Mouse (Mus musculus) gastrocnemius, adult 2 months (tissue): ENCODE data around the gene Rnf121. TPM values are rescaled to one million over a fixed set of nuclear protein-coding genes. Genes with fewer than 3 reads are reported as not detected.

Source experiments
- DNase-seq: peaks from one replicate; pipeline ENCODE4 v3.0.0; 2022
- H3K27ac ChIP-seq: fragments of 200-600 bp; 2 replicates; pipeline ENCODE4 v1.8.1; 2022; ENCODE audit warnings: mild to moderate bottlenecking
- H3K4me3 ChIP-seq: fragments of 200-600 bp; 2 replicates; pipeline ENCODE4 v1.8.1; 2022; ENCODE audit warnings: mild to moderate bottlenecking, moderate library complexity
- CTCF ChIP-seq: fragments of 200-600 bp; IDR thresholded peaks from 2 replicates; pipeline ENCODE4 v1.8.1; 2022; ENCODE audit warnings: antibody characterized with exemption, mild to moderate bottlenecking, moderate library complexity
- intact Hi-C: fragments of 180-260 bp; cut with DNase I; formaldehyde crosslinking; loops from one replicate; pipeline ENCODE4 v1.15.1; 2025
- total RNA-seq, 2 experiments: library from RNA; stranded (reverse); gene quantifications; 2 replicates each; pipeline ENCODE4 v1.2.3; 2021

Rnf121 gene
- total RNA-seq, 2 experiments from 2014 or later = 23.3 to 25.7 TPM

GRCm38 (mm10) chr7:102099760-102100661 lies 34.7 kb upstream of the Rnf121 start:
- peak overlapping the region; percentile 97 for H3K27ac ChIP-seq
- H3K4me3 ChIP-seq = peak overlapping the region; percentile 71
- intact Hi-C loops = no loop called here
- DNase-seq = peak; percentile 66
- no peak for TF ChIP-seq CTCF

- TF ChIP-seq CTCF = no peak
- no peak for DNase-seq
- intact Hi-C loops = no loop called here
- Histone ChIP-seq H3K4me3 (no peak overlapping the region), H3K27ac (no peak overlapping the region)
Measured at GRCm38 (mm10) chr7:102087336-102087735, 22.1 kb upstream of the Rnf121 start.

- H3K27ac ChIP-seq = no peak overlapping the region
- no peak for DNase-seq
- TF ChIP-seq CTCF = no peak
- H3K4me3 ChIP-seq = no peak overlapping the region
- intact Hi-C loops = no loop called here
Measured at GRCm38 (mm10) chr7:102084041-102084696, 18.9 kb upstream of the Rnf121 start.

GRCm38 (mm10) chr7:102082816-102083215 lies 17.5 kb upstream of the Rnf121 start, which contains the start of gene Trpc2:
TSS of gene Trpc2 (plus strand) at chr7:102083116.
- intact Hi-C loops = no loop called here
- no peak for DNase-seq
- H3K4me3 ChIP-seq = no peak within 1 kb of the TSS; the same call in 1 of the 2 replicates
- peak within 1 kb of the TSS; percentile 81 for H3K27ac ChIP-seq
- no peak for TF ChIP-seq CTCF

GRCm38 (mm10) chr7:102081784-102082183 lies 16.5 kb upstream of the Rnf121 start:
- DNase-seq = peak; percentile 84
- peak overlapping the region; percentile 81 for H3K27ac ChIP-seq
- TF ChIP-seq CTCF = no peak
- intact Hi-C loops = no loop called here
- no peak overlapping the region; the same call in 1 of the 2 replicates for H3K4me3 ChIP-seq

GRCm38 (mm10) chr7:102080311-102080710 lies 15.0 kb upstream of the Rnf121 start:
- intact Hi-C loops = no loop called here
- DNase-seq = no peak
- TF ChIP-seq CTCF = no peak
- no peak overlapping the region for H3K27ac ChIP-seq
- H3K4me3 ChIP-seq = no peak overlapping the region

- DNase-seq = no peak
- Histone ChIP-seq H3K27ac (no peak overlapping the region), H3K4me3 (no peak overlapping the region)
- intact Hi-C loops = no loop called here
- peak; percentile 74 for TF ChIP-seq CTCF
Measured at GRCm38 (mm10) chr7:102078517-102078916, 13.2 kb upstream of the Rnf121 start.

- intact Hi-C loops = loop anchor here (1.0 to 2.0 kb wide), 2 partner anchors 79 to 158 kb away; no protein-coding TSS in a partner anchor
- DNase-seq = no peak
- peak; percentile 72 for TF ChIP-seq CTCF
- H3K27ac ChIP-seq = no peak overlapping the region
- no peak overlapping the region for H3K4me3 ChIP-seq
Measured at GRCm38 (mm10) chr7:102076714-102077296, 11.5 kb upstream of the Rnf121 start.

- peak overlapping the region; percentile 77 for H3K4me3 ChIP-seq
- TF ChIP-seq CTCF = no peak
- DNase-seq = no peak
- peak overlapping the region; percentile 92 for H3K27ac ChIP-seq
- intact Hi-C loops = loop anchor here (10.0 kb wide), 1 partner anchor 402 kb away; the partner anchor contains the start of gene Clpb
Measured at GRCm38 (mm10) chr7:102066363-102066762, 1.1 kb upstream of the Rnf121 start.

GRCm38 (mm10) chr7:102064655-102065045 lies 619 bp downstream of the Rnf121 start:
- intact Hi-C loops = loop anchor here (5.0 to 10.0 kb wide), 2 partner anchors 132 to 400 kb away; partner anchors contain the start of genes Clpb, Lrrc51 and Numa1
- DNase-seq = no peak
- no peak for TF ChIP-seq CTCF
- Histone ChIP-seq H3K27ac (peak overlapping the region; percentile 92), H3K4me3 (peak overlapping the region; percentile 77)

- no peak overlapping the region for H3K27ac ChIP-seq
- no peak for DNase-seq
- TF ChIP-seq CTCF = no peak
- intact Hi-C loops = loop anchor here (5.0 to 10.0 kb wide), 2 partner anchors 132 to 399 kb away; partner anchors contain the start of genes Clpb, Lrrc51 and Numa1
- H3K4me3 ChIP-seq = peak overlapping the region; percentile 77
Measured at GRCm38 (mm10) chr7:102063891-102064290, 1.4 kb downstream of the Rnf121 start.

GRCm38 (mm10) chr7:102062203-102062602 lies 3.1 kb downstream of the Rnf121 start:
- intact Hi-C loops = loop anchor here (5.0 to 10.0 kb wide), 2 partner anchors 130 to 397 kb away; partner anchors contain the start of genes Clpb, Lrrc51 and Numa1
- no peak overlapping the region for H3K4me3 ChIP-seq
- no peak overlapping the region for H3K27ac ChIP-seq
- no peak for TF ChIP-seq CTCF
- DNase-seq = no peak
